Mouse (Mus musculus): ENCODE measurements around the gene Pkib. TPM values are rescaled to one million over a fixed set of nuclear protein-coding genes. Genes with fewer than 3 reads are reported as not detected.
A peak's percentile ranks its signal among the peaks of the same experiment; 100 is the strongest.

The Pkib gene
- polyA plus RNA-seq, 1 experiment from 2014 or later = 7.8 TPM

DNA sequence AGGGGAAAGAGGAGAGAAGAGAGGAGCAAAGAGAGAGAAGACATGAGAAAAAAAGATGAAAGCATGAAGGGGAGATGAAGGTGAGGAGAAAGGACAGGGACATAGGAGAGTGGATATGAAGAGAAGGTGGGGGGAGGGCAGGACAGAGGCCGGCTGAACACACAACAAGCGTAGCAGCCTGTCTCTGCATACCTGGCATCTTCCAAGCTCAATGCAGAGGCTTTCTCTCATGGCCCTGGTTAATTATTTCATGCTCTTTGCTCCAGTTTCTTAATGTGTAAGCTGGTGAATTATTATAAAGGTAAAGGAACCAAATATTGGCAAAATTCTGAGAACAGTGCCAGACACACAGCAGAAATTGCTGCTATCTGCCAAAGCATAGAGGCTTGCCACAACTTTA is 109.6 kb downstream of the Pkib start:
- 69% methylated on average over 2 of the region's 2 CpGs for WGBS
- Histone ChIP-seq H3K9me3 (no peaks in the 10 kb centered on the region), H3K4me2 (replicated peaks) (no peak overlapping the region), H3K36me3 (no peaks in the 10 kb centered on the region), H3K27ac (no peak overlapping the region), H3K27me3 (no peaks in the 10 kb centered on the region), H3K9ac (replicated peaks) (no peak overlapping the region), H3K4me1 (replicated peaks) (peaks cover 4% of the 10 kb centered on the region; the same call in 1 of the 2 replicates), H3K4me3 (replicated peaks) (no peak overlapping the region)
- no peak for ATAC-seq

DNA sequence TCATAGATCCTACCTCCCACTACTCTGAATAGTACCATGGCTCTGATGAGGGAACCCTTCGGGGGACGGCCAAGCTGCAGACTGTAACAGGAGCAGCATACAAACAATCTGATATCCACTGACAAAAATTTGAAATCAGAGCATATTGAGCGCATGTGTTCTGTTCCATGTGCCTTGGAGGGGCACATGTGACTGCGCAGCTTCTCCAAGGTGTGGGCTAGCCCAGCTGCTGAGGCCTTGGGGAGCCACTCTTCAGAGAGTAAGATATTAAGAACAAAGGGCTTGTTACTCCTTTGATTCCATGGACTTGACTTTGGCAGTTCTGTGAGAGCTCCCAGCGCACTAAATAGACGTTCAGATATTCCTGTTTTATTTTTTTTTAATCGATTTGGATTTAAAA is 111.3 kb downstream of the Pkib start:
- no peak overlapping the region for H3K4me3 ChIP-seq (replicated peaks)
- peak; percentile 55 for ATAC-seq
- H3K27me3 ChIP-seq = no peaks in the 10 kb centered on the region
- H3K4me2 ChIP-seq (replicated peaks) = no peak overlapping the region; the same call in 1 of the 2 replicates
- H3K36me3 ChIP-seq = no peaks in the 10 kb centered on the region
- no peaks in the 10 kb centered on the region for H3K9me3 ChIP-seq
- H3K4me1 ChIP-seq (replicated peaks) = peaks cover 4% of the 10 kb centered on the region; the same call in 1 of the 2 replicates
- H3K9ac ChIP-seq (replicated peaks) = no peak overlapping the region
- 72% methylated on average over 7 of the region's 7 CpGs for WGBS
- no peak overlapping the region for H3K27ac ChIP-seq

DNA sequence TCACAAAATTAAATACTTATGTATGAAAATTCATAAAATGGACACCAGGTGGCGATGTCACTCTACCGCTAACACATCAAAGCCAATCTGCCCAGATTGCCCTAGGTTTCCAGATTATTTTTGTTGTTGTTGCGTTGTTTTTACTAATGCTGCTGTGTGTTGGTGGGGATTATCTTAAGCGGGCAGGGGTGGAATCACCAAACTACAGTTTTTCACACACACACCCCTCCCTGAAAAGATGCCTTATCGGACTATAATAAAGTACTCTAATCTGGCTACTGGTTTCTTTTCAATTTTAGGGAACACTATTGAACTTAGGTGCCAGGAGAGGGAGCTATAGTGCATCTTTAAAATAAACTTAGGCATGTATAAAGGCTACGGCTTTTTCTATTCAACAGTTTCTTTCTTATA is 111.8 kb downstream of the Pkib start:
- Histone ChIP-seq H3K27me3 (no peaks in the 10 kb centered on the region), H3K9me3 (no peaks in the 10 kb centered on the region), H3K27ac (no peak overlapping the region), H3K9ac (replicated peaks) (no peak overlapping the region), H3K4me1 (replicated peaks) (peaks cover 4% of the 10 kb centered on the region; the same call in 1 of the 2 replicates), H3K4me2 (replicated peaks) (peak overlapping the region; percentile 49), H3K36me3 (no peaks in the 10 kb centered on the region), H3K4me3 (replicated peaks) (peak overlapping the region; percentile 32)
- 2% methylated on average over 6 of the region's 6 CpGs for WGBS
- peak; percentile 79 for ATAC-seq

DNA sequence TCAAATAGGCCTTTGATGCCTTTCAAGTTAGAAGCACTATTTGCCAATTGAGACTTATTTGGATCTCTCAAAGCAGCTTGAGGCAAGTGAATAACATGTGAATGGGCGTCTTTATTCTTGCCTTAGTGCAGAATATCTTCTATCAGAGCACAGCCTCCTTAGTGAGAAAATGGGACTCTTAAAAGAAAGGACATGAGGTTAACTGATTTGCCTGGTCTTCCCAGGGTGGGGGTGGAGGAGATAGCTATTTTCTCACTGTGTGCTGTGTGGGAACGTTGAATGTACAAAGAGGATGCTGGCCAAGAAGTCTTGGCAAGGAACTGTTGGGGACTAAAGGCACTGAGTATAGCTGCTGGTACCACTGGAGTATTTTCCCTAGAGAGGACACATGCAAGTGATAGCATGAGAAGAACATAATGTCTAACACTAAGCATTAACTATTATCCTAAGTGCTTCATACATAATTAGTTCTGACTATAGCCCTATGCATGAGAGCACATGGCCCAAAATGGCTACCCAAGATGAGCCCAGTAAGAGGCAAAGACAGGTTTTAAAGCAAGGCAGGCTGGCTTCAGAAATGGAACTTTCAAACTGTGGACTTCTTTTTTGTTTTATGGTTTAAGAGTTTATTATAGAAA is 112.5 kb downstream of the Pkib start:
- Histone ChIP-seq H3K9ac (replicated peaks) (no peak overlapping the region), H3K36me3 (no peaks in the 10 kb centered on the region), H3K27ac (no peak overlapping the region), H3K9me3 (no peaks in the 10 kb centered on the region), H3K4me1 (replicated peaks) (peaks cover 4% of the 10 kb centered on the region; the same call in 1 of the 2 replicates), H3K27me3 (no peaks in the 10 kb centered on the region), H3K4me2 (replicated peaks) (no peak overlapping the region), H3K4me3 (replicated peaks) (no peak overlapping the region)
- WGBS = 12% methylated on average over 2 of the region's 2 CpGs
- peak; percentile 70 for ATAC-seq

- H3K9ac ChIP-seq (replicated peaks) = no peak overlapping the region
- no peak overlapping the region for H3K4me2 ChIP-seq (replicated peaks)
- H3K9me3 ChIP-seq = no peaks in the 10 kb centered on the region
- no peaks in the 10 kb centered on the region for H3K27me3 ChIP-seq
- ATAC-seq = no peak
- peaks cover 4% of the 10 kb centered on the region; the same call in 1 of the 2 replicates for H3K4me1 ChIP-seq (replicated peaks)
- H3K36me3 ChIP-seq = no peaks in the 10 kb centered on the region
- H3K4me3 ChIP-seq (replicated peaks) = no peak overlapping the region
- no peak overlapping the region for H3K27ac ChIP-seq
Observed at GRCm38 (mm10) chr10:57745452-57745851, 113.7 kb downstream of the Pkib start.

DNA sequence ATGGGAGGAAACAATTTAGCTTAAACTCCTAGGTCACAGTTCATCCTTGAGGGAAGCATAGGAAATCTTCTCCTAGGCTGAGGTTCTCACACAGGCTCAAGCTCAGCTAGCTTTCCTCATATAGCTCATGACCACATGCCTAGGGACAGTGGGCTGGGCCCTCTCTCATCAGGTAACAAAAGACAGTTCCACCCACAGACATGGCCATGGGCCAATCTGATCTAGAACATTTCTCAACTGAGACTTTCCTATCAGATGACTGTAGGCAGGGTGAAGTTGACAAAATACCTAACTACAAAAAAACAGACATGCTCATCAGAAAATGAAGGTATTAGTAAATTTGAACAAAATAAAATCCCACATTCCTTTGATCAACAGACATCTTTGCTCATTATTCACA is 115.3 kb downstream of the Pkib start:
- ATAC-seq = no peak
- Histone ChIP-seq H3K9ac (replicated peaks) (no peak overlapping the region), H3K9me3 (no peaks in the 10 kb centered on the region), H3K4me2 (replicated peaks) (no peak overlapping the region), H3K27ac (no peak overlapping the region), H3K4me1 (replicated peaks) (peaks cover 4% of the 10 kb centered on the region; the same call in 1 of the 2 replicates), H3K27me3 (no peaks in the 10 kb centered on the region), H3K4me3 (replicated peaks) (no peak overlapping the region), H3K36me3 (no peaks in the 10 kb centered on the region)

DNA sequence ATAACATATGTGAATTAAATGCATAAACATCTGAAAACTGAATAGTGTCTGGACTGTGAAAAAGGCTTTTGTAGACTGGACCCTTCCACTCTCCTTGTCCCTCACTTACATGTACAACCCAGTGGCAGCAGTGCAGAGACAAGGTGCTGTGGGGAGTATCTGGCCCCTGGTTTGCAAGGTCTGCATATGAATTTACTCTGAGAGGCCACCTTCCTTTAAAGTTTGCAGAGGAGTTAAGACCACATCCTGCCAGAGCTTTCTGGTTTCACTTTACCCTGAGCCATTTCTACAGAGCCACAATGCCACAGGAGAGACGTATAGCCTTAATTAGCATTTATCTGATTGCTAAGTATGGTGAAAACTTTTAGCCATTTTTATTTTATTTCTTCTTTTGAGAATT is 121.6 kb downstream of the Pkib start:
- no peak for ATAC-seq
- Histone ChIP-seq H3K9me3 (no peaks in the 10 kb centered on the region), H3K9ac (replicated peaks) (no peak overlapping the region), H3K4me3 (replicated peaks) (no peak overlapping the region), H3K4me2 (replicated peaks) (no peak overlapping the region), H3K27ac (no peak overlapping the region), H3K36me3 (no peaks in the 10 kb centered on the region), H3K27me3 (no peaks in the 10 kb centered on the region), H3K4me1 (replicated peaks) (no peaks in the 10 kb centered on the region)
- WGBS = 97% methylated on average over 1 of the region's 1 CpGs

- 98% methylated on average over 2 of the region's 2 CpGs for WGBS
- no peak overlapping the region for H3K27ac ChIP-seq
- no peak overlapping the region for H3K4me2 ChIP-seq (replicated peaks)
- no peak overlapping the region for H3K4me3 ChIP-seq (replicated peaks)
- 0 out of 2 replicates have a peak, but pooled peaks cover 3% of the 10 kb centered on the region for H3K9me3 ChIP-seq
- ATAC-seq = no peak
- no peaks in the 10 kb centered on the region for H3K4me1 ChIP-seq (replicated peaks)
- H3K27me3 ChIP-seq = no peaks in the 10 kb centered on the region
- H3K9ac ChIP-seq (replicated peaks) = no peak overlapping the region
- no peaks in the 10 kb centered on the region for H3K36me3 ChIP-seq
Observed at GRCm38 (mm10) chr10:57755201-57755736, 123.5 kb downstream of the Pkib start.

DNA sequence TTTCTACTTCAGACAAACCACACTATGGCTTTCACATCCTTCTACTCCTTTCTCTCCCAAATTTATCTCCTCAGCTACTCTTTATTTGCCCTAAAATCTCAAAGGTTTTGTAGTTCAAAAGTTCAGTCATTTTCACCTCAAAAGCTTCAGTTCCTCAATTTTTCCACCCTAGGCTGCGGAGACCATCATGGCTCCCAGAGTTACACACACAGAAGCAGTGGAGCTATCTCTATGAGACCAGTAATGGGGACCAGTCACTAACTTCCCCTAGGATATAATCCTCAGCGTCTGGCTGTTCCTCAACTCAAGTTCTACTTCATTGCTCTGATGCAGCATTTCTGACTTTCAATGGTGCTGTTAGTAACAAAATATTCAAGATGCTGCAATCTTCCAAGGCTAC is 127.2 kb downstream of the Pkib start:
- Histone ChIP-seq H3K4me3 (replicated peaks) (no peak overlapping the region), H3K27me3 (no peaks in the 10 kb centered on the region), H3K4me1 (replicated peaks) (no peaks in the 10 kb centered on the region), H3K4me2 (replicated peaks) (no peak overlapping the region), H3K9me3 (0 out of 2 replicates have a peak, but pooled peaks cover 3% of the 10 kb centered on the region), H3K36me3 (no peaks in the 10 kb centered on the region), H3K9ac (replicated peaks) (no peak overlapping the region), H3K27ac (no peak overlapping the region)
- ATAC-seq = no peak
- WGBS = 96% methylated on average over 2 of the region's 2 CpGs

- WGBS = 78% methylated on average over 3 of the region's 3 CpGs
- no peak for ATAC-seq
- H3K4me1 ChIP-seq (replicated peaks) = no peaks in the 10 kb centered on the region
- H3K27ac ChIP-seq = no peak overlapping the region
- H3K36me3 ChIP-seq = no peaks in the 10 kb centered on the region
- H3K4me3 ChIP-seq (replicated peaks) = no peak overlapping the region
- H3K4me2 ChIP-seq (replicated peaks) = no peak overlapping the region
- 0 out of 2 replicates have a peak, but pooled peaks cover 3% of the 10 kb centered on the region for H3K9me3 ChIP-seq
- H3K9ac ChIP-seq (replicated peaks) = no peak overlapping the region
- H3K27me3 ChIP-seq = no peaks in the 10 kb centered on the region
Observed at GRCm38 (mm10) chr10:57760694-57761093, 128.9 kb downstream of the Pkib start.

DNA sequence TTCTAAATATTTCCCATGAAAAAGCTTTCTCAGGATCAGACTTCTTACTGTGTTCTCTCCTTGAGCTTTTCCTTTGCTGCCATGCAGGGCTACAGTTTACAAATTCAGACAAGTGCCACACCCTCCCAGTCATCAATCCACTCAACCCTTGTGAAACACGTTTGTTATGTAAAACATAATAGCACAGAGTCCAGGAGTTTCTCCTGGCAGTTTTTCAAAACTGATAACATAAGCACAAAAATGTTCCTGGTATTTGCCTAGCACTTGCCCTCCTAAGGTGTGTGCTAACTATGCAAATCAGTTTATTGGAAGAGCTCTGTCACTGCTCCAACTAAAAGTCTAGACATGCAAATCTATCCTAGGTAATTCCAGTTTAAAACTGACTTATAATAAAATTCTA is 131.3 kb downstream of the Pkib start:
- Histone ChIP-seq H3K36me3 (no peaks in the 10 kb centered on the region), H3K9ac (replicated peaks) (no peak overlapping the region), H3K4me3 (replicated peaks) (no peak overlapping the region), H3K4me1 (replicated peaks) (no peaks in the 10 kb centered on the region), H3K9me3 (0 out of 2 replicates have a peak, but pooled peaks cover 3% of the 10 kb centered on the region), H3K27me3 (no peaks in the 10 kb centered on the region), H3K27ac (no peak overlapping the region), H3K4me2 (replicated peaks) (no peak overlapping the region)
- no peak for ATAC-seq
- 50% methylated on average over 1 of the region's 1 CpGs for WGBS

GRCm38 (mm10) chr10:57783289-57784130 is 151.7 kb downstream of the Pkib start:
- ATAC-seq = peak; percentile 71
- Histone ChIP-seq H3K9ac (replicated peaks) (peak overlapping the region; percentile 46; the same call in 1 of the 2 replicates), H3K4me2 (replicated peaks) (peak overlapping the region; percentile 57), H3K27me3 (no peaks in the 10 kb centered on the region), H3K36me3 (no peaks in the 10 kb centered on the region), H3K9me3 (no peaks in the 10 kb centered on the region), H3K4me1 (replicated peaks) (peaks cover 44% of the 10 kb centered on the region), H3K4me3 (replicated peaks) (peak overlapping the region; percentile 15; the same call in 1 of the 2 replicates), H3K27ac (peak overlapping the region; percentile 87)
- 11% methylated on average over 12 of the region's 13 CpGs for WGBS

All from midbrain, embryonic 13.5 days (tissue).